Mouse (Mus musculus): Measurements from ENCODE around the gene Clec3b.

GRCm38 (mm10) chr9:123156910-123157361, 6.2 kb downstream of the Clec3b start:
- TF ChIP-seq CTCF (IDR thresholded peaks at IDR 0.05; ENCODE audit: control insufficient read depth, insufficient read depth, insufficient read length): no peak
- TF ChIP-seq USF1 (IDR thresholded peaks at IDR 0.05; ENCODE audit: low read depth): no peak
- no peak for TF ChIP-seq MYOG (IDR thresholded peaks at IDR 0.05; ENCODE audit: control insufficient read depth, extremely low read depth, insufficient read length)
- no peak for TF ChIP-seq MAX (IDR thresholded peaks at IDR 0.05)
- TF ChIP-seq CEBPB (IDR thresholded peaks at IDR 0.05; ENCODE audit: low read depth): no peak

All from C2C12 (cell line).